Mouse (Mus musculus) kidney, embryonic 16.5 days (tissue): ENCODE results near the gene Tm4sf19. TPM values are rescaled to one million over a fixed set of nuclear protein-coding genes. Genes with fewer than 3 reads are reported as not detected.

ENCODE experiments used
- ATAC-seq: fragments of 200-750 bp; cut with Nextera tagmentation; 2 replicates; pipeline ENCODE4 v1.8.0; 2017; ENCODE audit warnings: moderate TSS enrichment; ENCODE audit not compliant: low FRiP score, low TSS enrichment
- H3K27ac ChIP-seq: fragments of 300-500 bp; sonication (generic); 2 replicates; pipeline ENCODE4 v1.5.1; 2014; ENCODE audit warnings: low read length
- H3K27me3 ChIP-seq: fragments of 300-500 bp; sonication (generic); 2 replicates; pipeline ENCODE4 v1.6.1; 2014; ENCODE audit warnings: low read length, control low read depth, mixed read lengths; ENCODE audit not compliant: insufficient read depth
- H3K36me3 ChIP-seq: fragments of 300-500 bp; sonication (generic); 2 replicates; pipeline ENCODE4 v1.6.1; 2014; ENCODE audit warnings: low read length, control low read depth, mixed read lengths; ENCODE audit not compliant: insufficient read depth
- H3K4me1 ChIP-seq: fragments of 300-500 bp; sonication (generic); 2 replicates; pipeline ENCODE4 v1.6.1; 2014; ENCODE audit warnings: low read length, control low read depth, mixed read lengths; ENCODE audit not compliant: insufficient read depth
- H3K4me2 ChIP-seq: fragments of 300-500 bp; sonication (generic); replicated peaks from 2 replicates; pipeline ENCODE4 v1.6.1; 2014; ENCODE audit warnings: low read depth, low read length
- H3K4me3 ChIP-seq: fragments of 300-500 bp; sonication (generic); 2 replicates; pipeline ENCODE4 v1.5.1; 2014; ENCODE audit warnings: mild to moderate bottlenecking, low read length
- H3K9ac ChIP-seq: fragments of 300-500 bp; sonication (generic); replicated peaks from 2 replicates; pipeline ENCODE4 v1.6.1; 2014; ENCODE audit warnings: low read length
- H3K9me3 ChIP-seq: fragments of 300-500 bp; sonication (generic); 2 replicates; pipeline ENCODE4 v1.6.1; 2016; ENCODE audit warnings: low read length, control low read depth
- WGBS: fragments of 180-500 bp; shearing (Covaris S2); extraction: QIAGEN DNeasy Blood & Tissue Kit; methylation state at CpG from one replicate; pipeline ENCODE4 v1.1.7; 2014; 5-methylcytosine and 5-hydroxymethylcytosine counted together
- polyA plus RNA-seq: library from polyadenylated mRNA; unstranded; fragments of >200 nt; fragmentation: Nextera tagmentation; extraction: Ambion mirVana; gene quantifications from 2 replicates; pipeline ENCODE4 v1.2.1, GENCODE M21; 2015

The Tm4sf19 gene
- polyA plus RNA-seq: not detected in 2 replicates

DNA sequence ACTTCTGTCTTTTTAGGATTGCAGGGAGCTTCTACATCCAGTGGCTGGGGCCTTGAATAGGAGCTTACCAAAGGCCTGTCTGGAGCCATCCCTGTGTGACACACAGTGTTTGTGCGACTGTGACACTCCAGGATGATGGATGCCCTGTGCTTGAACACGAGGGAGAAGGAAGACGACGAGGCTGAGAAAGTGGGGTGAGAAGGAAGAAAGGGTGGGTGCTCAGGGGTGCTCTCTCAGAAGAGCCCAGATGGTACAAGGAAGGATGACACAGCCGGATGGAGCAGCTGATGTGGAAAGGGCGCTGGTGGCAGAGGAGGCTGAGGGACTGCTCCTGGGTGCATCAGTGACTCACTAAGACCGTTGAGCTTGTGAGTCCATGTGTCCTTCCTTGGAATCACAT lies at the start of gene Tm4sf19:
TSS of gene Tm4sf19 (plus strand) at position 240 of the 400 bp plus-strand sequence.
- H3K4me3 ChIP-seq: no peak within 1 kb of the TSS
- H3K27me3 ChIP-seq: no peaks in the 10 kb centered on the region
- no peaks in the 10 kb centered on the region for H3K36me3 ChIP-seq
- H3K9me3 ChIP-seq: no peaks in the 10 kb centered on the region
- H3K4me1 ChIP-seq: 0 out of 2 replicates have a peak, but pooled peaks cover 5% of the 10 kb centered on the region
- H3K4me2 ChIP-seq: no peak within 1 kb of the TSS
- H3K27ac ChIP-seq: no peak within 1 kb of the TSS
- H3K9ac ChIP-seq: no peak within 1 kb of the TSS
- ATAC-seq: no peak
- 77% methylated on average over 7 of the region's 7 CpGs for WGBS

DNA sequence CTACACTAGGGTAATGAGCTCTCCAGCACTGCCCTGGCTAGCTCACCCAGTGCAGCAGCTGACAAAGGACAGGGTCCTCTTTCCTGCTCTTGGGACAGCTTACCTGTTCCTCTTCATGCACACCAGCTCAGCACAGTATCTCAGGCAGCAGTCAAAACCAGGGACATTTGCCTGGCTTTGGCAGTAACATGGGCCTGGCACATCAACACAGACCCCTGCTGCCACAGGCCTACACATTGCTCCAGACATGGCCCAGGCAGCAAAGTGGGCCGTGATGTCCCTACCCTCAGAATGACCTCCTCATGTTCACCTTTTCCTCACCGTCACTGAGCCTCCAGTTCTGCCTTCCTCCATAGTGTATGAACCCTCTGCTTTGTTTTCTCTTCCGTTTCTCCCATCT lies 49.5 kb upstream of the Tm4sf19 start:
- no peaks in the 10 kb centered on the region for H3K4me1 ChIP-seq
- H3K4me3 ChIP-seq: no peak overlapping the region
- H3K36me3 ChIP-seq: peaks cover 18% of the 10 kb centered on the region
- no peak overlapping the region for H3K27ac ChIP-seq
- no peak for ATAC-seq
- no peaks in the 10 kb centered on the region for H3K27me3 ChIP-seq
- H3K9ac ChIP-seq: no peak overlapping the region
- H3K9me3 ChIP-seq: no peaks in the 10 kb centered on the region
- 91% methylated on average over 3 of the region's 3 CpGs for WGBS
- no peak overlapping the region for H3K4me2 ChIP-seq

DNA sequence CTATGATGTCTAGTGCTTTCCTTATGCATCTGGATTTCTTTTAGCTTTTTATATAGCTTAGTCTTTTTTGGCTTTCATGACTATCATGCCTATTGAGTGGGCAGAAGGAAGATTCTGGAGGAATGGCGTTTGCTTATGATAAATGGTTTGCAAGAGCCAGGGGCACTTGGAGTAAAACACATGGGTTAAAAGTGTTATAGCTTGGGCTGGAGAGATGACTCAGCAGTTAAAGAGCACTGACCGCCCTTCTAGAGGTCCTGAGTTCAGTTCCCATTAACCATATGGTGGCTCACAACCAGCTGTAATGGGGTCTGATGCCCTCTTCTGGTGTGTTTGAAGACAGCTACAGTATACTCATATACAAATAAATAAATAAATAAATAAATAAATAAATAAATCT lies 36.8 kb upstream of the Tm4sf19 start:
- Histone ChIP-seq H3K27me3 (no peaks in the 10 kb centered on the region), H3K36me3 (peaks cover 30% of the 10 kb centered on the region), H3K27ac (no peak overlapping the region), H3K4me2 (no peak overlapping the region), H3K9ac (no peak overlapping the region), H3K4me3 (no peak overlapping the region), H3K4me1 (no peaks in the 10 kb centered on the region), H3K9me3 (no peaks in the 10 kb centered on the region)
- 85% methylated on average over 2 of the region's 2 CpGs for WGBS
- no peak for ATAC-seq

DNA sequence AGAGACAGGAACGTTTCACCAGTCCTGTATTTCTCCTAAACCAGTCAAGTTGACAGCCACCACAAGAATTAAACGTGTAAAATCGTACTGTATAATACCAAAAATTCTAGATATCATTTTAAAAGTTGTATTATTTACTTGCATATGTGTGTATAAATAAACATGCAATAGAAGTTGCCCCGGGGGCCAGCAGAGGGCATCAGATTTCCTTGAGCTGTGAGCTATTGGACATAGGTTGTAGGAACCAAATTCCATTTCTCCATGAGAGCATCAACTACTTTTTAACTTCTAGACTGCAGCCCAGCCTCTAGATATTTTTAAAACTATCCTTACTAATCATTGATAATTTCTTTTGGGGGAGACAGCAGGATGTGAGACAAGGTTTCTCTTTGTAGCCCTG lies 29.0 kb upstream of the Tm4sf19 start:
- Histone ChIP-seq H3K27ac (no peak overlapping the region), H3K4me1 (no peaks in the 10 kb centered on the region), H3K9ac (no peak overlapping the region), H3K27me3 (no peaks in the 10 kb centered on the region), H3K4me3 (no peak overlapping the region), H3K9me3 (no peaks in the 10 kb centered on the region), H3K36me3 (peaks cover 37% of the 10 kb centered on the region), H3K4me2 (no peak overlapping the region)
- no peak for ATAC-seq
- WGBS: 92% methylated on average over 4 of the region's 4 CpGs

DNA sequence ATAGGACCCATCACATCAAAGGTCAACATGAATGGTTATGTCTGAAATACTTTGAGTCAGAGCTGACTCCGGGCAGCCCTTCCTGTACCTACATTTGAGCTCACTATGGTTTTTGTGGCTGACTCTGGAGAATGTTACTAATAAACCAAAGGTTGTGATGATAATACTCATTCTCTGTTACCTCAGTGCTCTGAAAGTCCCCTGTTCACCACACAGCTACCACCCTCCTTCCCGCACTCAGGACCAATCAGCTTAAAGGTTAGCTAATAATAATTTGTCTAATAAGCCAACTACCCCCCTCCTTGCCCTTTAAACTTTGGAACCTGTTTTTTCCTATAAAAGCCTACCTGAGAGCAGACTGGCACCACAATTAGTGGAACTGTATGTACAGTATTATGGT lies 20.7 kb upstream of the Tm4sf19 start:
- no peak for ATAC-seq
- H3K4me1 ChIP-seq: no peaks in the 10 kb centered on the region
- H3K36me3 ChIP-seq: peaks cover 56% of the 10 kb centered on the region

DNA sequence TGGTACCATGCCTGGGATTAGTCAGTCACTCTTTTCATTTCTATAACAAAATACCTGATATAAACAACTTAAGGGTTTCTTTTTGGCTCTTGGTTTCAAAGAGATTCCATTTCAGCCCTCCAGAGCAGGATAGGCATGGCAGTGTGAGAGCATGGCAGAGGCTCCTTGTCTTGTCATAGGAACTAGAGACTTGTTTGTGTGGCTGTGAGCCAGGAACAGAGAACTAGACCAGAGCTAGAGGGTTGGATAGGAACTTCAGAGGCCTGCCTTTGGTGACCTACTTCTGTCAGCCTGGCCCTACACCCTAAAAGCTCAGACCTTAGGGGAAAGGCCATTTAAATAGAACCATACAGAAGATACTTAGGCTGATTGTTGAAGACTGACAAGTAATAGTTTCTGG lies 17.4 kb upstream of the Tm4sf19 start:
- no peak for ATAC-seq
- Histone ChIP-seq H3K27ac (no peak overlapping the region), H3K9ac (no peak overlapping the region), H3K27me3 (no peaks in the 10 kb centered on the region), H3K9me3 (no peaks in the 10 kb centered on the region), H3K4me1 (no peaks in the 10 kb centered on the region), H3K36me3 (peaks cover 52% of the 10 kb centered on the region), H3K4me2 (no peak overlapping the region), H3K4me3 (no peak overlapping the region)

More for the DNA sequence above, 20.7 kb upstream of the Tm4sf19 start:
- Histone ChIP-seq H3K27ac (no peak overlapping the region), H3K9me3 (no peaks in the 10 kb centered on the region), H3K27me3 (no peaks in the 10 kb centered on the region), H3K9ac (no peak overlapping the region), H3K4me3 (no peak overlapping the region), H3K4me2 (no peak overlapping the region)
- 100% methylated on average over 2 of the region's 2 CpGs for WGBS

DNA sequence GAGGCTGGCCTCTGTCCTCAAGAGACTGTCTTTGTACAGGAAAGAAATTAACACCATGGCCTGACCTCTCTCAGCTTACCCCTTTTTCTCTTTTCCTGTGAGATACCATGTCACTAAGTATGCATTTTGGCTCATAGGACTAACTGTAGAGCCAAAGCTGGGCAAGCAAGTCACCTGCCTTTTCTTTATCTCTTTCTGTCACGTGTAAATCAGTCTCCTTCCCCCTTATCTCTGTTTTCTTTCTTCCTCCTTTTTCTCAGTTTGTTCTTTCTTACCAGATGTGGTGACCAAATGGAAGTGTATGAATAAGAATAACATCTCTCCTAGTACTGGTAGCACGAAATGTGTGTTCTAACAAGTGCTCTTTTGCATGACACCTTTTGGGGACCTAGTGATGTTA lies 15.4 kb upstream of the Tm4sf19 start:
- no peak for ATAC-seq
- H3K36me3 ChIP-seq: peaks cover 36% of the 10 kb centered on the region

DNA sequence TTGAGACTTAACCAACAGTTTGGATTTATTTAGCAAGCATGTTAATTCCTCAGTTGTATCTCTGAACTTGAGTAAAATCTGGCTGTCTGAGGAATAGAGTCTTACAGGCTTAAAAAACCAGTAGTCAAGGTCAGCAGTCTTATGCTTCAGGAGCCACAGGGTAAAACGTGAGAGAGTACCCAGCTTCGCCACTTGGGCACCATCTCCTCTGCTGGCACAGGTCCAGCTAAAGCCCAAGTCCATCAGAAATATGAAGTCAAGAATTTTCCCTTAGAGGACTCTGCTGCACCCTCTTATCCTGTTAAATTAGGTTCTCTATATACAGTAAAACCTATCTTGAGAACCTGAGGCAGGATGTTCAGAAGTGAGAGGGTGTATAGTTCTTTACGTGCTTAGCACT lies 13.5 kb upstream of the Tm4sf19 start:
- WGBS: 88% methylated on average over 3 of the region's 3 CpGs
- Histone ChIP-seq H3K9ac (no peak overlapping the region), H3K4me1 (no peaks in the 10 kb centered on the region), H3K27ac (no peak overlapping the region), H3K4me3 (no peak overlapping the region), H3K4me2 (no peak overlapping the region), H3K9me3 (no peaks in the 10 kb centered on the region), H3K27me3 (no peaks in the 10 kb centered on the region), H3K36me3 (peaks cover 32% of the 10 kb centered on the region)
- no peak for ATAC-seq

More for the DNA sequence above, 15.4 kb upstream of the Tm4sf19 start:
- Histone ChIP-seq H3K4me3 (no peak overlapping the region), H3K4me1 (no peaks in the 10 kb centered on the region), H3K27me3 (no peaks in the 10 kb centered on the region), H3K4me2 (no peak overlapping the region), H3K27ac (no peak overlapping the region), H3K9ac (no peak overlapping the region), H3K9me3 (no peaks in the 10 kb centered on the region)
- WGBS: 85% methylated on average over 2 of the region's 2 CpGs

DNA sequence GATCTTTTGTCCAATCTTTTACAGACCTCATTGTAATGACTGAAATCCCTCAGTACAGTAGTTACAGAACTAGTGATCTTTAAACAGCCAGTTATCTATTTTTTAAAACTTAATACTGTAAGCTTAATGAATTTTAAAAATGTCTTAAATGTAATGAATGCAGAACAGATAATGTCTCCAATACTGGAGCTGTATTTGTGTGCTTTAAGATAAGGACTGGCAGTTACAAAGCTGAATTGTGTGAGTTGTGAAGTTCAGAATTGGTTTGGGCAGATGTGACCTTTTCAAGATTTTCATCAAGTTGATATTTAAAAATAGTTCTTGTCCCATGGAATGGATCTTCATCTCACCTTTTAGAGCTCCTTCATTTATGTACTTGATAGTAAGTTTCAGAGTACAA lies 11.3 kb upstream of the Tm4sf19 start:
- H3K9ac ChIP-seq: no peak overlapping the region
- ATAC-seq: no peak
- H3K36me3 ChIP-seq: peaks cover 31% of the 10 kb centered on the region
- H3K9me3 ChIP-seq: no peaks in the 10 kb centered on the region
- no peak overlapping the region for H3K4me2 ChIP-seq
- no peaks in the 10 kb centered on the region for H3K27me3 ChIP-seq
- H3K4me3 ChIP-seq: no peak overlapping the region
- H3K4me1 ChIP-seq: no peaks in the 10 kb centered on the region
- H3K27ac ChIP-seq: no peak overlapping the region

DNA sequence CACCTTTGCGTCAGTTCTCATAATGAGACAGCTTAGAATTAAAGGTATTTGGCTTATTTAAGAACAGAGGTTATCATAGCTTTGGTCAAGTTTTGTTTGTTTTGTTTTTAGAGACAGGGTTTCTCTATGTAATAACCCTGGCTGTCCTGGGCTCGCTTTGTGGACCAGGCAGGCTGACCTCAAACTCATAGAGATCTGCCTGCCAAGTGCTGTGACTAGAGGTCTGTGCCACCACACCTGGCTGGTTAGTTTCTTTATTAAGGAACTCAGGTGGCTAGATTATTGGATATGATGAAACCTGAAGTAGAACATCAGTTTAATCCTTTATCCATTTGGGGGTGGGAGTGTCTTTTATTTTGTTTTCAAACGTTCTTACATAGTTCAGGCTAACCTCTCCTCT lies 10.5 kb upstream of the Tm4sf19 start:
- Histone ChIP-seq H3K4me2 (no peak overlapping the region), H3K9me3 (no peaks in the 10 kb centered on the region), H3K9ac (no peak overlapping the region), H3K27ac (no peak overlapping the region), H3K4me3 (no peak overlapping the region), H3K4me1 (no peaks in the 10 kb centered on the region), H3K36me3 (peaks cover 27% of the 10 kb centered on the region), H3K27me3 (no peaks in the 10 kb centered on the region)
- no peak for ATAC-seq
- WGBS: 81% methylated on average over 3 of the region's 3 CpGs

DNA sequence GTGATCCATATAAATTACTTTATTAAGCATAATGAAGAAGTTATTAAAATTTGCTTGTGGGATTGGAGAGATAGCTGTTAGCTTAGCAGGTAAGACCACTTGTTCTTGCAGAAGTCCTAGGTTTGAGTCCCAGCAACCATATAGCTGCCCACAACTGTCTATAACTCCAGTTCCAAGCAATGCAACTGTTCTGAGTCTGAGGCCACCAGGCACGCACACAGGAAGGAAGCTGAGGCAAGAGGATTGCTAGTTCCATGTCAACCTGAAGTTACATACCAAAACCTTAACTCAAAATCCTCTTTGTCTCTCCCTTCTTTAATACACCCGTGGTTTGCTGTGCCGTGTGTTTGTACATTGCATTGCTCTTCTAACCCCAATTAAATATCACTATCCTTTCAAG lies 9.4 kb upstream of the Tm4sf19 start:
- H3K4me3 ChIP-seq: no peak overlapping the region
- no peak for ATAC-seq
- no peaks in the 10 kb centered on the region for H3K9me3 ChIP-seq
- no peak overlapping the region for H3K9ac ChIP-seq
- no peak overlapping the region for H3K27ac ChIP-seq
- H3K27me3 ChIP-seq: no peaks in the 10 kb centered on the region
- 97% methylated on average over 3 of the region's 3 CpGs for WGBS
- peaks cover 19% of the 10 kb centered on the region; the same call in 1 of the 2 replicates for H3K36me3 ChIP-seq
- H3K4me2 ChIP-seq: no peak overlapping the region
- 0 out of 2 replicates have a peak, but pooled peaks cover 3% of the 10 kb centered on the region for H3K4me1 ChIP-seq
